In the genomic region with DNA sequence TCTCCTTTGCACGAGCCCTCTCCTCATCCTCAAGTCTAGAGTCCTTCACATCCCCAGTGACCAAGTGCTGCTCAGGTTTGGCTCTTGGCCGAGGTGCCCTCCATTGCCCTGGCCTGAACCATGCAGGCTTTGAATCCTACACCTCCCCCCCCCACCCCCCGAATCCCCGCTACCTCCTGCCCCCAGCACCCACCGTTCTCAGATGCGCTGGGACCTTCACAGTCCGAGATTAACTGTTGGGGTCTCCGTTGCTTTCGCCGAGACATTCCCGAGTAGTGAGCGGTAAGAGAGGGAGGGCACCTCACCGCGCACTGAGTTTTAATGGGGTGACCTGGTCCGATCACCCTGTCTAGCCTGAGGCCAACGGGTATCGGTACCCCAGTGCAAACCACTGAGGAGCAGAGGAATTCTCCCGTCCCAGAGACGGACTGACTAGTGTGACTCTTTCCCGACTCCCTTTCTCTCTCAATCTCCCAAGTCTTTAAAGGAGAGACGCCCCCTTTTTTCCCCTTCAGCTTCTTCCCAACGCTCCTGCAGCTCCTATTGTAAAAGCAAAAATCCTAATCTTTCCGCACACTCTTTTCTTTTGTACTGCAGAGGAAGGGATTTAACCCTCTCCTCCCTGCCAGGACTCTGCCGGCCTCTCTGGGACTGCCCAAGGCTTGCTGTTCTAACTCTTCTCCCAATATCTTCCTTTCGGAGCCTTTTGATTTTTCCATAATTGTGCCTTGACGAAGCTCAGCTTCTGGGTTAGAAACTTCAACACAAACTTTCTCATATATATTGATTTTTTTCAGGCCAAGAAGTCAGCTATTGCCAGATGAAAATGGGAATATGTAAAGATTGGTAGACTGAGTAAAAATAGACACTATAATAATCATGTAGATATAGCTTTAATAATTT, we compare ENCODE assay signal across 8 mouse cellular contexts. TPM values are rescaled to one million over a fixed set of nuclear protein-coding genes. Genes with fewer than 3 reads are reported as not detected.
DNase-seq lines count a peak whose midpoint lies in the region; ATAC-seq lines count a peak whose summit lies in the region.

A gene (minus strand): TSS at position 853 of the 903 bp plus-strand sequence.

- ATAC-seq in liver, embryonic 11.5 days (replicated peaks; ENCODE audit: low FRiP score): no peak
- ATAC-seq in embryonic facial prominence, embryonic 14.5 days (ENCODE audit: low read depth): peak; percentile 45
- ATAC-seq in intestine, embryonic 15.5 days: no peak
- peak; percentile 84 for ATAC-seq in midbrain, embryonic 13.5 days

- peak within 1 kb of the TSS; percentile 35 for H3K4me3 ChIP-seq in liver, embryonic 11.5 days (ENCODE audit: low read depth, low read length)
- H3K4me3 ChIP-seq in embryonic facial prominence, embryonic 14.5 days (ENCODE audit: low read depth, low read length): peak within 1 kb of the TSS; percentile 44
- peak within 1 kb of the TSS; percentile 31 for H3K4me3 ChIP-seq in intestine, embryonic 15.5 days (replicated peaks)
- H3K4me3 ChIP-seq in midbrain, embryonic 13.5 days (replicated peaks): peak within 1 kb of the TSS; percentile 52

- H3K27ac ChIP-seq in liver, embryonic 11.5 days (ENCODE audit: low read depth, low read length): no peak within 1 kb of the TSS
- no peak within 1 kb of the TSS for H3K27ac ChIP-seq in embryonic facial prominence, embryonic 14.5 days (replicated peaks; ENCODE audit: low read depth, low read length)
- H3K27ac ChIP-seq in intestine, embryonic 15.5 days: no peak within 1 kb of the TSS
- H3K27ac ChIP-seq in midbrain, embryonic 13.5 days: peak within 1 kb of the TSS; percentile 79

- DNase-seq in liver, embryonic 11.5 days (ENCODE audit: low spot score): no peak
- DNase-seq in liver: no peak
- peak; percentile 25 for DNase-seq in embryonic facial prominence, embryonic 14.5 days (ENCODE audit: low spot score)
- DNase-seq in MN1 (ENCODE audit: low spot score): no peak
- no peak for DNase-seq in adipocyte (ENCODE audit: low spot score)
- no peak for DNase-seq in spleen, adult 18-20 months

- no peak within 1 kb of the TSS for H3K9ac ChIP-seq in liver, embryonic 11.5 days (ENCODE audit: low read depth, low read length)
- H3K9ac ChIP-seq in embryonic facial prominence, embryonic 14.5 days (ENCODE audit: low read depth, low read length): peak within 1 kb of the TSS; percentile 63
- H3K9ac ChIP-seq in intestine, embryonic 15.5 days: peak within 1 kb of the TSS; percentile 17; the same call in 1 of the 2 replicates
- peak within 1 kb of the TSS; percentile 69 for H3K9ac ChIP-seq in midbrain, embryonic 13.5 days (replicated peaks)

- H3K36me3 ChIP-seq in liver, embryonic 11.5 days (ENCODE audit: control insufficient read depth, insufficient read depth, low read length): no peaks in the 10 kb centered on the region
- H3K36me3 ChIP-seq in embryonic facial prominence, embryonic 14.5 days (ENCODE audit: control insufficient read depth, insufficient read depth, low read length): no peaks in the 10 kb centered on the region
- no peaks in the 10 kb centered on the region for H3K36me3 ChIP-seq in intestine, embryonic 15.5 days
- no peaks in the 10 kb centered on the region for H3K36me3 ChIP-seq in midbrain, embryonic 13.5 days

- 4% methylated on average over 26 of the region's 26 CpGs for WGBS in liver, embryonic 11.5 days
- WGBS in embryonic facial prominence, embryonic 14.5 days: under 1% methylated on average over 26 of the region's 26 CpGs
- 2% methylated on average over 26 of the region's 26 CpGs for WGBS in intestine, embryonic 15.5 days
- WGBS in midbrain, embryonic 13.5 days: under 1% methylated on average over 26 of the region's 26 CpGs

- no peaks in the 10 kb centered on the region for H3K9me3 ChIP-seq in liver, embryonic 11.5 days (ENCODE audit: control insufficient read depth, low read length)
- no peaks in the 10 kb centered on the region for H3K9me3 ChIP-seq in embryonic facial prominence, embryonic 14.5 days (ENCODE audit: control insufficient read depth, low read length)
- H3K9me3 ChIP-seq in intestine, embryonic 15.5 days: no peaks in the 10 kb centered on the region
- no peaks in the 10 kb centered on the region for H3K9me3 ChIP-seq in midbrain, embryonic 13.5 days

- H3K27me3 ChIP-seq in liver, embryonic 11.5 days (replicated peaks; ENCODE audit: control insufficient read depth, insufficient read depth, low read length): peaks cover 55% of the 10 kb centered on the region
- peaks cover 8% of the 10 kb centered on the region; the same call in 1 of the 2 replicates for H3K27me3 ChIP-seq in embryonic facial prominence, embryonic 14.5 days (replicated peaks; ENCODE audit: control insufficient read depth, insufficient read depth, low read length)
- peaks cover 27% of the 10 kb centered on the region for H3K27me3 ChIP-seq in intestine, embryonic 15.5 days (replicated peaks)
- H3K27me3 ChIP-seq in midbrain, embryonic 13.5 days: no peaks in the 10 kb centered on the region

- H3K4me2 ChIP-seq in liver, embryonic 11.5 days: peak within 1 kb of the TSS; percentile 60
- peak within 1 kb of the TSS; percentile 68 for H3K4me2 ChIP-seq in embryonic facial prominence, embryonic 14.5 days (ENCODE audit: low read depth, low read length)
- peak within 1 kb of the TSS; percentile 65 for H3K4me2 ChIP-seq in intestine, embryonic 15.5 days (replicated peaks)
- H3K4me2 ChIP-seq in midbrain, embryonic 13.5 days (replicated peaks): peak within 1 kb of the TSS; percentile 85

- no peaks in the 10 kb centered on the region for H3K4me1 ChIP-seq in liver, embryonic 11.5 days (replicated peaks; ENCODE audit: control insufficient read depth, insufficient read depth, low read length)
- H3K4me1 ChIP-seq in embryonic facial prominence, embryonic 14.5 days (ENCODE audit: control insufficient read depth, insufficient read depth, low read length): no peaks in the 10 kb centered on the region
- peaks cover 5% of the 10 kb centered on the region; the same call in 1 of the 2 replicates for H3K4me1 ChIP-seq in intestine, embryonic 15.5 days (replicated peaks)
- H3K4me1 ChIP-seq in midbrain, embryonic 13.5 days (replicated peaks): peaks cover 57% of the 10 kb centered on the region

RNA-seq across cellular contexts. Expression of the gene that starts here (rescaled TPM):
- polyA plus RNA-seq in liver, embryonic 11.5 days (2014; fragmentation: Nextera tagmentation; extraction: Ambion mirVana): 9.8 and 11.6 TPM in 2 replicates
- 18.1 and 19.4 TPM in 2 replicates for polyA plus RNA-seq in embryonic facial prominence, embryonic 14.5 days (2014; fragmentation: Nextera tagmentation; extraction: Ambion mirVana)
- 9.2 and 10.2 TPM in 2 replicates for polyA plus RNA-seq in intestine, embryonic 15.5 days (2015; fragmentation: Nextera tagmentation; extraction: Ambion mirVana)
- 56.6 and 56.9 TPM in 2 replicates for polyA plus RNA-seq in midbrain, embryonic 13.5 days (2015; fragmentation: Nextera tagmentation; extraction: Ambion mirVana)

Comparison
In these comparisons a context has a peak if more than half of its experiments do, and no peak if none do; other contexts are left out.
1. ATAC-seq: peak in embryonic facial prominence, embryonic 14.5 days (single experiment) and midbrain, embryonic 13.5 days (single experiment); none in liver, embryonic 11.5 days (single experiment) and intestine, embryonic 15.5 days (single experiment).
2. Peak in every context shown above with its lines, with median percentiles within 50 percentile points of each other: H3K4me2 ChIP-seq and H3K4me3 ChIP-seq.